Mouse (Mus musculus) mouse embryonic stem cell (cell line): ENCODE measurements at regions not wholly inside any gene's neighbourhood (a gene's known extent, or its start where the extent isn't known, plus 50 kb on each side); places are given as distances from the start of the nearest gene placed in this dataset.

ENCODE experiments used
- in situ Hi-C, 2 experiments: fragments of 300-500 bp; cut with MboI; formaldehyde crosslinking; loops; 1 replicate in 1 of 2; 3 replicates in 1 of 2; pipeline ENCODE4 v1.14.3; 2019 to 2020; ENCODE audit warnings: low sequenced_read_pairs in 2 of 2, low pct_unique_long_range_greater_than_20kb in 1 of 2, mixed read lengths in 1 of 2; ENCODE audit not compliant: unreplicated experiment in 1 of 2

DNA sequence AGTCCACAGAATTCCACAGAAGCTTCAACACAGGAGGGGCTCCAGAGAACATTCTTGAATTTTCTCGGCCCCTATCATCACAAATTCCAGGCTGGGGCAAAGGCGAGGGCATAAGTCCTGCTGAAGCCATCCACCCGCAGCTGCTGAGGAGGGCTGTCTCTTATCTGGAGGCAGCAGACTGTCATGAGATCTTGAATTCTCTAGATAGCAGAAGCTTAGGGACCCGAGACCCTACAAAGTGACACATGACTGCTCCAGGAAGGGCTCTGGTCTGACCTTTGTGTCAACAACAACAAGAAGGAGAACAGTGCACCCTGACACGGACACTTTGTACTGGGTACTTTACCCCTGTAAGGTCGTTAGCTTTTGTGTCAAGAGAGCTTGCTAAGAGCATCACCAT lies 57.2 kb downstream of the Lao1 start:
- in situ Hi-C loops: loop anchor here in 1 of 2 experiments (10.0 kb wide), 1 partner anchor 46 kb away; no protein-coding TSS in a partner anchor

DNA sequence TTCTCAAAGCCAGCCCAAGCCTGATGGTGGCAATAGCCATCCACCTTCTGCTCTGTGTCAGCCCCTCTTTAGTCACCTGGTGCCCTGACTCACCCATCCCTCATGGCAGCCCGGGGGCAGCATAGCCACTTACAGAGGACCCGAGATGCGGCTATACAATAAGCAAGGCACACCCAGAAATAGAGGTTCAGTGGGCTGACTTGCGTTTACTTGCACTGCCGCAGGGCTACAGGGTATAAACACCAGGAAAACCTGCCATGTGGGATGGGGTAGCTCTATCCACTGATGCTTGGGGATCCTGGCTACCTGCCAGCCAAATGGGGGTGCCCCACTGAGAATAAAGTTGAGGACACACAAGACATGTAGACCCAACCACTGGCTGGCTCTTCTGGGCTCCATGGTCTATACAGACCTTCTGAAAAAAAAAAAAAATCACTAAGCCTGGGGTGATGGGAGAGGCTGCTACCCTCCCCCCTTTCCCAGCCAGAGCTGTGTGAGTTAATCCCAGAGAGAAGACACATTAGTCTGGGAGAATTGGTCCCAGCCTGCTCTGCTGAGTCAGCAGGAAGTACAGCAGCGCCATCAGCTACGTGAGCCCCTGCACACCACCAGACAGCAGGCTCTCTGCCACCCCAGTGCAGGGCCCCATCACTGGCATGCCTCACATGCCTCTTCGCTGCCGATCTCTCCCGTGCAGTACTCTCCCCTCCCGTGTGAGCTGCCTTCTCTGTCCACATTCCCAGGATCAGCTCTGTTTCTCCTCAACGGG lies 57.8 kb downstream of the Lao1 start:
- in situ Hi-C loops: loop anchor here in 1 of 2 experiments (10.0 kb wide), 1 partner anchor 46 kb away; no protein-coding TSS in a partner anchor

DNA sequence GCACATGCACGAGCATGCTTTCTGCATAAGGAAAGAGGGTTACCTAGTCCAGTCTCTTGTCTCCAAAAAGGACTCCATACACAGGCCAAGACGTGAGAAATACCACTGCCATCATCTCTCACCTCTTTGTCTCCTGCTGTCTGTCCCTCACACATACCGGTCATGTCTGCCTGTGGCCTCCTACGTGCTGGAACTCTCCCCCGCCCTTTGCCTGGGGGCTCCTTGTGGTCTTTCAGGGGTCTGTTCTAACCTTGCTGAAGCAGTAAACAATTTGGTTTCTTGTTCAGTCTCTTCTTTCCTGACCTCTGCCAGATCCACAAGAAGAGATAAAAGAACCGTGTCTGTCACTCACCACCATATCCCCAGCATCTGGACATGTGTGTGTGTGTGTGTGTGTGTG lies 61.0 kb downstream of the Lao1 start:
- in situ Hi-C loops: no loop called here

DNA sequence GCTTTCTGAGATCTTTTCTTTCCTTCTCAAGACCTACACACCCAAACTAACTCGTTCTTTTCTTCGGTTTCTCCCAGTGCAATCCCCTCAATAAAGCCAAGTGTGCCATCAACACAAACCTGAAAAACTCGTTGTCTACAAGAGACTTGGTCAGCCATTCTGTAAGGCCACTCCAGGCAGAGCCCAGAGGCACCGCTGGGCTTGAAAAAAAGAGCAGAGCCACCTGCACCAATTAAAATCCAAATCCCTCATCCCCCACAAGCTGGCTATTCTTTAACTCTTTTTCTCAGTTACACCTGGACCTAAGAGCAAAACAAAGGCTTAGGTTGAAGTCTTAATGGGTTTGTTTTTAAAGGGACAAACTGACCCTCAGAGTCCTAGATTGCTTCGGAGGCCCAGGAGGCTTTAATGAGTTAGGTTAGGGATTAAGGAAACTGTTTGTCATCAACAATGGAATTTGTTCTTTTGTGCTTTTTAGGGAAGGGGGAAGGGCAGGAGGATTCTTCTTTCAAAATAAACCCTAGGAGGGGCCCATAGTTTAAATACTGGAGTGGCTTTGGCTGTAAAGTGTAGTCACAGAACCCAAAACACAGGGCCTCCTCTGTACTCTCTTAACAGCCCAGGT lies 65.0 kb downstream of the Lao1 start:
- in situ Hi-C loops: no loop called here

DNA sequence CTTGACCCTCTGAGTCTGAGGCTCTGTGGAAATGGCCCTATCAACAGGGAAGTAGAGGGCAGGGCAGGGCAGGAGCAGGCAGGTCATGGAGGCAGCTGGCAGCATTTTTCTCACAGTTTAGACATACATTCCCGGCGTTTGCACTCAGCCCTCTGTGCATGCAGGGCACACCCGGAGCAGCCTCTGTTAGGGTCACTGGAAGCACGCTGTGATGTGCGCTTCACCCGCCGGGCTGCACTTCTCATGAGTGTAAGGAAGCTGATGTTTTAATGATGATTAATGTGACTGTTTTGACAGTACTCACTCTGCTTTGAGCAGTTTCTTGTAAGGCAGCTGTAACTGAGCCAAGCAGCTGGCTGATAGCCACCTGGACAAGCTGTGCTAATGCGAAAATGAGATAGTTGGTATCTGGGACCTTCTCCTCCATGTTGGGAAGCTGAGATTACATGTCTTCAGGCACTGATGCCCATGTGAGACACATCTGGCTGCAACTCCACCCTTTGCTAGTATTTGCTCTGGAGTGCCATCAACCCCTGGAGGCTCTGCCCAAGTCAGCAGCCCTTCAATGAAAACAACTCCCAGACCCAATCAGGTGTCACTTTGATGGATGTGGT lies 66.9 kb downstream of the Lao1 start:
- in situ Hi-C loops: no loop called here

DNA sequence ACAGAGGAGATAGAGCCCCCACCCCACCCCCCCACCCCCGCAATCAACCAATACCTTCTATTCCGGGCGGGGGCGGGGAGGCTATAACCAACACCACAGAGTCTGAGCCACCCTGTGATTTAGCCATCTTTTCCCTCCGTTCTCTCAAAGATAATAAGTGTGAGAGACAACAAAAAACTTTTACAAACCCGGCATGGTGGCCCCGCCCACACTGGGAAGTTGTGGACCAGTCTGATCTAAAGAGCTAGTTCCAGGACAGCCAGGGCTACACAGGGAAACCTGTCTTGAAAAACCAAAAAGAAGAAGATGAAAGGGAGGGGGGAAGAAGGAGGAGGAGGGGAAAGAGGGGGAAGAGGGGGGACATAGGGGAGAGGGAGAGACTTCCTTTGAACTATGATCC lies 67.7 kb downstream of the Lao1 start:
- in situ Hi-C loops: no loop called here

DNA sequence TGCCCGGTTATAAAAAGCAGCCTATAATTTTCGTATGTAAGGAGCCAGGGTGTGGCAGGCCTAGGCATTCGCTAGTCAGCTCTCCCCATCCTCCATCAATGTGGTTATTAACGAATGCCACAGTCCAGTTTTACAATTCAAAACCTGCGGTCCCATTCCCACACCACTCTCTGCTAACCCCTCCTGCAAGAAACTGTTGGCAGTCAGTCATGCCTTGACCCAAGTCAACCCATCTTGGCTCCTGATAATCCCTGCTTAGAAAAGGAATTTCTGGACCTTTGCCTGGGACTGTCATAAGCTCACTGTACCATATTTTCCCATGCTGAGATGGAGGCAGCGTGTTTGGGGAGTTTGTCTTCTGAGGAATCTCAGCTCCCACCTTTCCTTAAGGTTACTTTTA lies 68.4 kb downstream of the Lao1 start:
- in situ Hi-C loops: no loop called here

DNA sequence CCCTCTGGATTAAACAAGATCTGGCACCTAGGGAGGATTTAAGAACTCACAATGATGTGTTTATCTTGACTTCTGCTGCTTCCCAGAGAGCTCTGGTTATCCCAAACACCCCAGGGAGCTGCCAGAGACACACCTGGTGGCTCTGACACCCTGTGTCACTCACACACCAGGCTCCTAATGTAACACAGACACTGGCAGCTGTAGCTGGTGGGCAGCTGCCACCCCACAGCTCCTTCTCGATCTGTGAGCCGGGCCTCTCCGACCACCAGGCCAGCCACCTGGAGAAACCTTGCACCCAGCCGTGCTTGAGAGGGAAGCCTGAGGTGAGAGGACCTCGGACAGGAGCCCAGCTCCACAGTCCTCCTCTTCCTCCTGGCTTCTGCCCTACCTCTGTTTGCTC lies 69.5 kb downstream of the Lao1 start:
- in situ Hi-C loops: no loop called here

DNA sequence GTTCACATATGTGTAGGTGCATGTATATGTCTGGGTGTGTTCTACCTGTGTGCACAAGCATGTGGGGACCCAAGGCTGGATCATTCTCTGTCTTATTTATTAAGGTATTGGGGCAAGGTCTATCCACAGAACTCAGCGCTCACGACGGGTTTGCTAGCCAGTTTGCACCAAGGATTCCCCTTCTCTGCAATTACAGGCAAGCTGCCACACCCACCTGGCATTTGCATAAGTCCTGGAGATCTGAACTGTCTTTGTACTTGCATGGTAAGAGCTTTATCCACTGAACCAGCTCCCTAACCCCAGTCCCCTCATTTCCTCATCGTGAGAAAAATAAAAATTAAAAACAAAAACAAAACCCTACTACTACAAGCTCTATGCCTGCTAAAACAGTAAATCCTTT lies 71.6 kb downstream of the Lao1 start:
- in situ Hi-C loops: no loop called here

DNA sequence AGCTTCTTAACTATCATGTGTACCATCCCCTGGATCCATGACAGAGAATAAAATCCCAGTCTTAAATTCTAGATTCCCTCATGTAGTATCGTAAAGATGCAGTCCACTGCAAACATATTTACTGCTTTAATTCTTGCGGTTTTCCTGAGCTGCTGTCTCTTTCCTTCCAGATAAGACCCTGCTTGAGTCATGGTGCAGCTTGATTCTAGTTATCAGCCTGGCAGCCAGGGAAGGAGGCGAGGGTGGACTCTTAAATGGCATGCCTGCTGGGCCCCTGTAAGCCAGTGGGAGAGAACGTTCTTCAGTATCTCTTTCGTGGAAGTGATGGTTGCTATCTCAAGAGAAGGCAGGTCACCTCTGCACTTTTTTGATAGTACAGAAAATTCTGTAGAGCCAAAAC lies 71.9 kb upstream of the Slc2a1 start:
- in situ Hi-C loops: no loop called here

DNA sequence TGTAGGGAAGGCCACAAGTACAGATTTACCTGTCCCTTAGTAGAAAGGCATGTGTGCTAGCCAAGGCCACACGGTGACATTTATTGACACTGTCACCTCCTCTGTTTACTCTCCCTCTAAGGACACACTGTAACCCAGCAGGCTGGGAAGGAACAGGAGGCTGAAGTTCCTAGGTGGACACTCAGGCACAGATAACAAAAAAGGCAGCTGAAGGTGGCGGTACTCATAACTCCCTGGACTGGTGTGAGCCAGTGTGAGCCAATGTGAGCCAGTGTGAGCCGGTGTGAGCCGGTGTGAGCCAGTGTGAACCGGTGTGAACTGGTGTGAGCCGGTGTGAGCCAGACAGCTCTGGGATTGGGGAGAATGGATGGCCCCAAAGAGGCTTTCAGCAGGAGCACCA lies 68.5 kb upstream of the Slc2a1 start:
- in situ Hi-C loops: no loop called here

DNA sequence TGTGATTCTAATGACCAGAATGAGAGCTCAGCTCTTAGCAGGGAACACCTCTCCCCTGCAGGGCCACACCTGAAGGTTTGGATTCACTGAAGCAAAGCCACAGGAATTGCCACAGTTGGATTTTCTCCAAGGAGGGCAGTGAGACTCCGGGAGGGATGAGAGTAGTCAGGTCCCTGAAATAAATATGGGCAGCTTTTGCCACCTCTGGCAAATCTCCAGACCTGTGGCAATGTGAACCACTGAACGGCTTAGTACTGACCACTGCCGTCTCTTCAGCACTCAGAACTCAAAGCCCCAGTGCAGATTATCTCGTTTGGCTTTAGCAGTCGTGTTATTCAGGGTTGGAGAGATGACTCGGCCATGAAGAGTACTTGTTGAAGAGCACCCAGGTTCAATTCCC lies 66.9 kb upstream of the Slc2a1 start:
- in situ Hi-C loops: no loop called here

DNA sequence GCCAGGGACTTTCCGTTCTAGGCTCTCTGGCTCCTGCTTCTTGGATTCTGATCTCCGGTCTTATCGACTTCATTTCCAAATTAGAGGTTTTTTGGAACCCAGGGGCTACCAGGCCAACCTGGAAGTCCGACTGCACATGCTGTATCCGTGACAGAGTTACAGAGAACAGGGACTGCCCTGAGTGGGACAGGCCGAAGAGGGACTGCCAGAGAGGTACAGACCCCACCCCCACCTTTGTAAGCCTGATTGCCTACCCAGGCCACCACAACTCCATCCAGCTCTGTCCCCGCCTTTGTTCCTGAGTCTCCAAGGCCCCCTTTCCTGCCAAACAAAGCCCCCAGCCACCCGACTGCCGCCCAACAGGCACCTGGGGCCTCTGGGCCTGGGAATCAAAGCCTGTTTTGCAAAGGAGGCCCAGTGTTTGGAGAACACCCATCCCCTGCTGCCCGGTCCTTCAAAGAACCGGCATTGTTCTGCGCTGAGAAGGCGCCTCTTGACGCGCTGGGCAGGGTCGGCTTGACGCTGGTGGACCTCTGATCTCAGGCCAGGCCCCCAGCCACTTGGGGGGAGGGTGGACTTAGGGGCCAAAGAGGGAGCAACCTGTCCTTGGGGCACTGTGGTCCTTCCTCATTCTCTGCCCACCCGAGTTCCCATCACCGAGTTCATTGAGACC lies 64.4 kb upstream of the Slc2a1 start:
- in situ Hi-C loops: no loop called here

DNA sequence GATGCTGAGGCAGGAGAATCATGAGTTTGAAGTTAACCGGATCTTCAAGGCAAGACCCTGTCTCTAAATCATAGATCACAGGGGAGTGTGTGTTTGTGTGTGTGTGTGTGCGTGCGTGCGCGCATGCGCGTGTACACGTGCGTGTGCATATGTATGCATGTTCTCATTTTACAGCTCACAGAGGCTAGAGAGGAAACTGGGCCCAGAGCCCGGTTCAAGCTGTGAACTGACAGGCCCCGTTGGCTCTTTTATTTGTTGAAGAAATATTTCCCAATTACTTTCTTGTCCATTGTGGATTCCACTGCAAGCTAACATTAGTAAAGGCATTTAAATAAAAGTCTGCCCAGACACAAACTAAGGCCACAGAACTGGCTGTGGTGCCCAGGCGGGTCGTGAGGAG lies 63.7 kb upstream of the Slc2a1 start:
- in situ Hi-C loops: no loop called here

DNA sequence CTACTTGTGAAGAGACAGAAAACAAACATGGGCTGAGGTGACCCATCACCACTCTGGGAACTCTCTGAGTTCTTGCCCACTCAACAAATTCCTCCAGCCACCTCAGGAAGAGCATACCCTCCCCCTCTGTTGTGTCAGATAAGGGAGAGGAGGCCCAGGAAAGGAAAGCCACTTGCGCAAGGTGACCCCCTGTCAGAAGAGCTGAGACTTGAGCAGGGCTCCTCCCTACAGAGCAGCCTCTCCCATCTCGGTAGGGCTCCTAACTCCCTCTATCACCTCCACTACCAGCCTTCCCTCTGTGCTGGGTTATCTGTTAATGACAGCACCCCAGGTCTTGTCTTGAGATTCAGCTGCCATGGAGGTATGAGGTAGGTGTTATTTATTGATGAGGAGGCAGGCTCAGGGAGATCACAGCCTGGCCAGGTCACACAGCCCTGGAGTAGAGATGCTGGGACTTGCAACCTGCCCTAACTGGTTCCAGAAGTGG lies 57.6 kb upstream of the Slc2a1 start:
- in situ Hi-C loops: no loop called here

DNA sequence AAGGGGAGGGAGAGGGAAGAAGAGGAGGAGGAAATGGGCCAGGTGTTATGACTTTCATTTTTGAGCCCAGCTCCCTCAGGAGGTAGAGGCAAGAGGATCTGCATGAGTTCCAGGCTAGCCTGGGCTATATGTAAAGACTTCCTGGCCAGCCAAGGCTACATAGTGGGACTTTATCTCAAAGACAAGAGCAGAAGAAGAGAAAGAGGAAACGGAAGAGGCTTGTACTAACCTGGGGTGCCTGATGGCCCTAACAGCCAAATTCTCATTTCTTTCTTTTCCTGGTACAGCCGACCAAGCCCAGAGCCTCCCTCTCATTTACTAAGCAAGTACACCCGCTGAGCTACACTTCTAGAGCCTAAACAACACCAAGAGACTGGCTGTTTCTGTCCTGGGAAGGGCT lies 56.0 kb upstream of the Slc2a1 start:
- in situ Hi-C loops: no loop called here

DNA sequence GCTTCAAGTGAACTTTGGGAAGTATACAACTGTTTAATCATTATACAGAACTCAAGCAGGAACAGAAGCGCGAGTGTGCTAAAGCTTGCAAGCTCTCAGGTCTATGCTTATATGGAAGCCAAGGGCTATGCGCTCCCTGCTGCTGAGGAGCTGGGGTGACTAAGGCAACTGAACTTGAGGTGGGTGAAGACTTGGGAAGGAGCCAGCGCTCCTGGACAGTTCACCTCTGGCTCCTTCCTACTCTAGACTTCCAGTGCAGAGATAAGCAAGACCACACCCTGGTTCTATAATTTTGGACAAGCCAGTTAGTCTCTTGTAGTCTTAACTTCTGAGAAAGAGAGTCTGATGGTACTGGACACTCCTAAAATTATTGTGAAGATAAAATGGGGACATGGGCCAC lies 55.3 kb upstream of the Slc2a1 start:
- in situ Hi-C loops: no loop called here

DNA sequence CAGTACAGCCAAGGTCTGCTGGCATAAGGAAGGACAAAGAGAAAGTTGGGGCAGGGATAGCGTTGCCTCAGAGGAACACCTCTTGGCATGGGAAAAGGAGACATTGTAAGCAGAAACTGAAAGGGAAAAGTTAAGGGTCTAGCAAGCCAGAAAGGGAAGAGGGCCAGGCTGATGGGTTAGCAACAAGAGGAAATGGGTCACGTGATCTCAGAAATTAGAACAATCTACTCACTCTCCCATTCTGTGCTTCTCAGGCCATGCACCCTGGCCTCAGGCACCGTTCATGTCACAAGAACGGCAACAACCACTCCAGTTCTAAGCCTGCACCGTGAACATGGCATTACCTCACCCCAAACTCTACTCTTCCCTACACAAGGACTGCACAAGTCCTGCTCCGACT lies 54.8 kb upstream of the Slc2a1 start:
- in situ Hi-C loops: no loop called here

DNA sequence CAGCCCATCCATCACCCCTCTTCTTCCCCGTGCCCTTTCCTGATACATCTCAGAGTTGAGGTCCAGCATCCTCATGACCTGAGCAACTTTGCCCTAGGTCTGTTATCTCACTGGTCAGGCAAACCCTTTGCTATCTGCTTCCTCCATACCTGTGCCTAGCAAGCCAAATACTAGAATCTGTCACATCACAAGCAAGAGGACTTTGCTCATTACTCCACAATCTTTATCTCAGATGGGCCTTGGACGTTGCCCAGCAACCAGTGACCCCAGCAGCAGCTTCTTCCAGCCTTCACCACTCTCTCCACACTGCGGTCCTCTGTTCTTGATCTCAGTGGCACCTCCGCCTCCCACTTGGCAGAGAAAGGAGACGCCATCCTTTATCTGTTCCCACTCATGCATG lies 54.4 kb upstream of the Slc2a1 start:
- in situ Hi-C loops: no loop called here
